Mouse (Mus musculus) left cerebral cortex, adult 11 months (tissue): ENCODE results near the gene Car10.
"Not testable (repeated sequence)": the region's sequence is repeated elsewhere in the genome, so short reads cannot be mapped to it uniquely, and the experiment has no call there.

Experiments
- DNase-seq: peaks from one replicate; pipeline ENCODE4 v3.0.0; 2022; ENCODE audit warnings: low spot score

Gene Car10

GRCm38 (mm10) chr11:93396356-93396755 is 298.5 kb downstream of the Car10 start:
- no peak for DNase-seq

- DNase-seq, result not testable (repeated sequence)
Observed at GRCm38 (mm10) chr11:93401167-93401566, 303.3 kb downstream of the Car10 start.

GRCm38 (mm10) chr11:93407981-93408380 is 310.2 kb downstream of the Car10 start:
- DNase-seq, result no peak

- DNase-seq, result no peak
Observed at GRCm38 (mm10) chr11:93431482-93431881, 333.7 kb downstream of the Car10 start.

- no peak for DNase-seq
Observed at GRCm38 (mm10) chr11:93434997-93435915, 337.4 kb downstream of the Car10 start.

- no peak for DNase-seq
Observed at GRCm38 (mm10) chr11:93436892-93437291, 339.1 kb downstream of the Car10 start.

- no peak for DNase-seq
Observed at GRCm38 (mm10) chr11:93440466-93440865, 342.6 kb downstream of the Car10 start.

GRCm38 (mm10) chr11:93443777-93444176 is 345.9 kb downstream of the Car10 start:
- no peak for DNase-seq

GRCm38 (mm10) chr11:93444741-93445140 is 346.9 kb downstream of the Car10 start:
- no peak for DNase-seq

GRCm38 (mm10) chr11:93447566-93447965 is 349.7 kb downstream of the Car10 start:
- no peak for DNase-seq

- DNase-seq, result no peak
Observed at GRCm38 (mm10) chr11:93448290-93449256, 350.7 kb downstream of the Car10 start.

- DNase-seq, result no peak
Observed at GRCm38 (mm10) chr11:93450535-93450934, 352.7 kb downstream of the Car10 start.

GRCm38 (mm10) chr11:93466221-93466620 is 368.4 kb downstream of the Car10 start:
- DNase-seq, result no peak

GRCm38 (mm10) chr11:93467711-93468110 is 369.9 kb downstream of the Car10 start:
- no peak for DNase-seq

- no peak for DNase-seq
Observed at GRCm38 (mm10) chr11:93470771-93471170, 372.9 kb downstream of the Car10 start.

- DNase-seq, result peak; percentile 71
Observed at GRCm38 (mm10) chr11:93471573-93472179, 373.8 kb downstream of the Car10 start.

GRCm38 (mm10) chr11:93484661-93485060 is 386.8 kb downstream of the Car10 start:
- DNase-seq, result no peak

GRCm38 (mm10) chr11:93487021-93487420 is 389.2 kb downstream of the Car10 start:
- no peak for DNase-seq

- no peak for DNase-seq
Observed at GRCm38 (mm10) chr11:93487913-93488604, 390.2 kb downstream of the Car10 start.

GRCm38 (mm10) chr11:93490211-93490820 is 392.5 kb downstream of the Car10 start:
- DNase-seq, result no peak

GRCm38 (mm10) chr11:93497896-93498295 is 400.1 kb downstream of the Car10 start:
- DNase-seq, result no peak
